Mouse (Mus musculus) midbrain, embryonic 12.5 days (tissue): Measurements from ENCODE around the gene Bpifb2. TPM values are rescaled to one million over a fixed set of nuclear protein-coding genes. Genes with fewer than 3 reads are reported as not detected.

ENCODE experiments used
- ATAC-seq: fragments of 200-750 bp; cut with Nextera tagmentation; 2 replicates; pipeline ENCODE4 v1.8.0; 2017; ENCODE audit warnings: low read depth, moderate TSS enrichment, moderate library complexity; ENCODE audit not compliant: low FRiP score
- H3K27ac ChIP-seq: fragments of 300-500 bp; sonication (generic); replicated peaks from 2 replicates; pipeline ENCODE4 v1.5.1; 2016; ENCODE audit warnings: mild to moderate bottlenecking
- H3K27me3 ChIP-seq: fragments of 300-500 bp; sonication (generic); 2 replicates; pipeline ENCODE4 v1.6.1; 2016; ENCODE audit warnings: mild to moderate bottlenecking
- H3K36me3 ChIP-seq: fragments of 300-500 bp; sonication (generic); 2 replicates; pipeline ENCODE4 v1.6.1; 2016
- H3K4me1 ChIP-seq: fragments of 300-500 bp; sonication (generic); 2 replicates; pipeline ENCODE4 v1.6.1; 2016
- H3K4me2 ChIP-seq: fragments of 300-500 bp; sonication (generic); replicated peaks from 2 replicates; pipeline ENCODE4 v1.6.1; 2016; ENCODE audit warnings: mild to moderate bottlenecking, moderate library complexity
- H3K4me3 ChIP-seq: fragments of 300-500 bp; sonication (generic); 2 replicates; pipeline ENCODE4 v1.5.1; 2016; ENCODE audit warnings: mild to moderate bottlenecking
- H3K9ac ChIP-seq: fragments of 300-500 bp; sonication (generic); replicated peaks from 2 replicates; pipeline ENCODE4 v1.6.1; 2016; ENCODE audit warnings: mild to moderate bottlenecking, moderate library complexity
- H3K9me3 ChIP-seq: fragments of 300-500 bp; sonication (generic); 2 replicates; pipeline ENCODE4 v1.6.1; 2016; ENCODE audit warnings: mild to moderate bottlenecking
- WGBS: fragments of 180-500 bp; shearing (Covaris S2); methylation state at CpG from one replicate; pipeline ENCODE4 v1.1.7; 2016; 5-methylcytosine and 5-hydroxymethylcytosine counted together
- polyA plus RNA-seq: library from polyadenylated mRNA; unstranded; fragments of >200 nt; fragmentation: Nextera tagmentation; extraction: Ambion mirVana; gene quantifications from 2 replicates; pipeline ENCODE4 v1.2.1, GENCODE M21; 2016

The Bpifb2 gene
- polyA plus RNA-seq, 1 experiment from 2014 or later = not detected

GRCm38 (mm10) chr2:153935348-153935747 lies 60.5 kb downstream of the Bpifb2 start:
- no peak overlapping the region for H3K27ac ChIP-seq
- H3K27me3 ChIP-seq = no peaks in the 10 kb centered on the region
- no peaks in the 10 kb centered on the region for H3K36me3 ChIP-seq
- no peaks in the 10 kb centered on the region for H3K9me3 ChIP-seq
- H3K9ac ChIP-seq = no peak overlapping the region
- no peak for ATAC-seq
- H3K4me2 ChIP-seq = no peak overlapping the region
- 91% methylated on average over 6 of the region's 6 CpGs for WGBS
- H3K4me3 ChIP-seq = no peak overlapping the region
- peaks cover 6% of the 10 kb centered on the region for H3K4me1 ChIP-seq

DNA sequence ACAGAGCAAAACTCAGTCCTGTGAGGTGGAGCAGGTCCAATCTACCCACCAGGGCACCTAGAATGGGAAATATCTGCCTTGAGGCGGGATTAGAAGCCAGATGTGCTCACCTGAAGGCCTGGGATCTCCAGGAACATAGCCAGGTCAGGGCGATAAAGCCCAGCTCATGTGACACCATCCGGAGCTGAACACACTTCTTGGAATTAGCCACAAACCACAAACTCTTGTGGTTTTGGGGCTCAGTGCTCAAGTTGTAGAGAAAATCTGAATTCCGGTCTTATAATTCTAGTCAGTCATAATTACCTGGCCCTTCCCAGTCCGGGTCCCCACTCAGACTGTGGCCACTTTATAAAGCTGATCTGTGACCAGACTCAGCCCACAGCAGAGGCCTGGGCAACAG lies 63.0 kb downstream of the Bpifb2 start, which contains the start of gene Bpifb4:
Gene Bpifb4, plus strand, starts transcription at position 370 of the 400 bp plus-strand sequence.
- Histone ChIP-seq H3K9me3 (no peaks in the 10 kb centered on the region), H3K4me1 (no peaks in the 10 kb centered on the region), H3K4me3 (no peak within 1 kb of the TSS), H3K9ac (no peak within 1 kb of the TSS), H3K36me3 (no peaks in the 10 kb centered on the region), H3K27me3 (peaks cover 3% of the 10 kb centered on the region; the same call in 1 of the 2 replicates), H3K4me2 (no peak within 1 kb of the TSS), H3K27ac (no peak within 1 kb of the TSS)
- ATAC-seq = no peak
- 84% methylated on average over 5 of the region's 5 CpGs for WGBS

GRCm38 (mm10) chr2:153943537-153943936 lies 68.7 kb downstream of the Bpifb2 start:
- H3K36me3 ChIP-seq = no peaks in the 10 kb centered on the region
- H3K4me2 ChIP-seq = no peak overlapping the region
- no peak overlapping the region for H3K9ac ChIP-seq
- H3K4me3 ChIP-seq = no peak overlapping the region
- 39% methylated on average over 3 of the region's 3 CpGs for WGBS
- H3K4me1 ChIP-seq = no peaks in the 10 kb centered on the region
- ATAC-seq = no peak
- peaks cover 3% of the 10 kb centered on the region; the same call in 1 of the 2 replicates for H3K27me3 ChIP-seq
- no peaks in the 10 kb centered on the region for H3K9me3 ChIP-seq
- no peak overlapping the region for H3K27ac ChIP-seq

DNA sequence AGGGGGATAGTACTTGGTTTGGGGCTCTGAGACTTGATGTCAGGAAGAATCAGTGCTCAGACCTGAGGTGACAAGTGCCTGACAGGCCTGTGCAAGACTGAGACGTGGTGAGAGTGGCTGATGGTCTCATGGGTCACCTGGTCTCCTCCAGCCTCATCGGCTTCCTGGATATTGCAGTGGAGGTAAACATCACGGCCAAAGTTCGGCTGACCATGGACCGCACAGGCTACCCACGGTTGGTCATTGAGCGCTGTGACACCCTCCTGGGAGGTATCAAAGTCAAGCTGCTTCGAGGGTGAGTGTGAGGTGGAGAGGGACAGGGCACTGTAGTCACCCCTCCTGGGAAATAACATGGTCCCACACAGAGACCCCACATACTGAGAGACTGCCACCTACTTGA lies 69.7 kb downstream of the Bpifb2 start:
- Histone ChIP-seq H3K27me3 (peaks cover 3% of the 10 kb centered on the region; the same call in 1 of the 2 replicates), H3K9me3 (no peaks in the 10 kb centered on the region), H3K27ac (no peak overlapping the region), H3K4me3 (no peak overlapping the region), H3K9ac (no peak overlapping the region), H3K4me2 (no peak overlapping the region), H3K4me1 (no peaks in the 10 kb centered on the region), H3K36me3 (no peaks in the 10 kb centered on the region)
- 85% methylated on average over 8 of the region's 8 CpGs for WGBS
- ATAC-seq = no peak

Other genes starting within 250 kb of the Bpifb2 start
- gene Commd7, start 242.3 kb upstream of the Bpifb2 start, polyA plus RNA-seq = 63.1 and 66.1 TPM in 2 replicates
- gene Dnmt3b, start 225.6 kb upstream of the Bpifb2 start, polyA plus RNA-seq = 10.3 and 12.5 TPM in 2 replicates
- gene Dnmt3c, start 178.4 kb upstream of the Bpifb2 start, polyA plus RNA-seq = not detected in 2 replicates
- 362 and 384 TPM in 2 replicates for gene Mapre1, start 133.8 kb upstream of the Bpifb2 start, polyA plus RNA-seq
- gene Efcab8, start 95.1 kb upstream of the Bpifb2 start, polyA plus RNA-seq = 0.05 TPM in 1 of 2 replicates, not detected in the other
- not detected in 2 replicates for gene Sun5, start 4.0 kb upstream of the Bpifb2 start, polyA plus RNA-seq
- gene Bpifb6, start 25.3 kb downstream of the Bpifb2 start, polyA plus RNA-seq = not detected in 2 replicates
- not detected in 2 replicates for gene Bpifb3, start 43.2 kb downstream of the Bpifb2 start, polyA plus RNA-seq
- not detected in 2 replicates for gene Bpifb4, start 63.2 kb downstream of the Bpifb2 start, polyA plus RNA-seq
- gene Bpifa6, start 99.9 kb downstream of the Bpifb2 start, polyA plus RNA-seq = not detected in 2 replicates
- not detected in 2 replicates for gene Bpifa2, start 133.2 kb downstream of the Bpifb2 start, polyA plus RNA-seq